Mouse (Mus musculus) midbrain, embryonic 11.5 days (tissue): ENCODE data around the gene Smad5. TPM values are rescaled to one million over a fixed set of nuclear protein-coding genes. Genes with fewer than 3 reads are reported as not detected.

Source experiments
- ATAC-seq: fragments of 200-750 bp; cut with Nextera tagmentation; 2 replicates; pipeline ENCODE4 v1.8.0; 2017; ENCODE audit warnings: moderate TSS enrichment, moderate library complexity; ENCODE audit not compliant: low FRiP score
- DNase-seq: peaks from one replicate; pipeline ENCODE4 v3.0.0; 2015; ENCODE audit warnings: low spot score; ENCODE audit errors: missing footprints
- H3K27ac ChIP-seq: fragments of 300-500 bp; sonication (generic); 2 replicates; pipeline ENCODE4 v1.5.1; 2014; ENCODE audit warnings: low read depth, low read length
- H3K27me3 ChIP-seq: fragments of 300-500 bp; sonication (generic); 2 replicates; pipeline ENCODE4 v1.6.1; 2014; ENCODE audit warnings: mild to moderate bottlenecking, low read length, moderate library complexity, mixed read lengths; ENCODE audit not compliant: control insufficient read depth, insufficient read depth
- H3K36me3 ChIP-seq: fragments of 300-500 bp; sonication (generic); 2 replicates; pipeline ENCODE4 v1.6.1; 2014; ENCODE audit warnings: mild to moderate bottlenecking, low read length, moderate library complexity, mixed read lengths; ENCODE audit not compliant: control insufficient read depth, insufficient read depth
- H3K4me1 ChIP-seq: fragments of 300-500 bp; sonication (generic); 2 replicates; pipeline ENCODE4 v1.6.1; 2014; ENCODE audit warnings: low read length; ENCODE audit not compliant: control insufficient read depth, insufficient read depth
- H3K4me2 ChIP-seq: fragments of 300-500 bp; sonication (generic); 2 replicates; pipeline ENCODE4 v1.6.1; 2014; ENCODE audit warnings: mild to moderate bottlenecking, moderate library complexity
- H3K4me3 ChIP-seq: fragments of 300-500 bp; sonication (generic); 2 replicates; pipeline ENCODE4 v1.5.1; 2014; ENCODE audit warnings: low read depth, low read length
- H3K9ac ChIP-seq: fragments of 300-500 bp; sonication (generic); 2 replicates; pipeline ENCODE4 v1.6.1; 2014; ENCODE audit warnings: low read length
- H3K9me3 ChIP-seq: fragments of 300-500 bp; sonication (generic); 2 replicates; pipeline ENCODE4 v1.6.1; 2016; ENCODE audit warnings: low read length; ENCODE audit not compliant: control insufficient read depth
- WGBS: fragments of 180-500 bp; shearing (Covaris S2); extraction: QIAGEN DNeasy Blood & Tissue Kit; methylation state at CpG from one replicate; pipeline ENCODE4 v1.1.7; 2014; 5-methylcytosine and 5-hydroxymethylcytosine counted together
- polyA plus RNA-seq: library from polyadenylated mRNA; unstranded; fragments of >200 nt; fragmentation: Nextera tagmentation; extraction: Ambion mirVana; gene quantifications from 2 replicates; pipeline ENCODE4 v1.2.1, GENCODE M21; 2014

The Smad5 gene
- polyA plus RNA-seq, 1 experiment from 2014 or later = 43.4 TPM

- H3K9me3 ChIP-seq = no peaks in the 10 kb centered on the region
- H3K27ac ChIP-seq = no peak overlapping the region
- no peak overlapping the region for H3K4me3 ChIP-seq
- H3K4me2 ChIP-seq = no peak overlapping the region
- no peak overlapping the region for H3K9ac ChIP-seq
- ATAC-seq = no peak
- H3K4me1 ChIP-seq = peaks cover 10% of the 10 kb centered on the region
- H3K27me3 ChIP-seq = no peaks in the 10 kb centered on the region
- H3K36me3 ChIP-seq = no peaks in the 10 kb centered on the region
- 92% methylated on average over 2 of the region's 2 CpGs for WGBS
- no peak for DNase-seq
Measured at GRCm38 (mm10) chr13:56697171-56697570, 5.6 kb upstream of the Smad5 start.

GRCm38 (mm10) chr13:56698391-56698790, 4.4 kb upstream of the Smad5 start:
- H3K4me2 ChIP-seq = no peak overlapping the region
- H3K4me1 ChIP-seq = peaks cover 14% of the 10 kb centered on the region
- no peaks in the 10 kb centered on the region for H3K36me3 ChIP-seq
- no peak overlapping the region; the same call in 1 of the 2 replicates for H3K9ac ChIP-seq
- WGBS = 37% methylated on average over 9 of the region's 9 CpGs
- no peak overlapping the region for H3K4me3 ChIP-seq
- H3K27ac ChIP-seq = no peak overlapping the region
- peak; percentile 88 for DNase-seq
- ATAC-seq = no peak
- H3K9me3 ChIP-seq = no peaks in the 10 kb centered on the region
- no peaks in the 10 kb centered on the region for H3K27me3 ChIP-seq

DNA sequence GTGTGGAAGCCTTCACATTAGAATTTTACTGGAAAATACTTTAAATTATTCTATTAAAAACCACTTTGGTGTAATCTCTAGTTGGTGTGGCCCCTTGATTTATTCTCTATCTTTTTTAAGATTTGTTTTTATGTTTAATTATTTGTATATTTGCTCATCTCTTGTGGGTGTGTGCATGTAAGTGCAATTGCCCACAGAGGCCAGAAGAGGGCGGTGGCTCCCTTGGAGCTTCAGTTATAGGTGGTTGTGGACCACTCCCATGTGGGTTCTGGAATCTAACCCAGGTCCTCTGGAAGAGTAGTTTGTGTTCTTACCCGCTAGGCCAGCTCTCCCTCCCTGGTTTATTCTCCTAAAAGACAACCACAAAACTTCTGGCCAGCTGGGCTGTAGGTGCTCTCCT, 3.4 kb upstream of the Smad5 start:
- Histone ChIP-seq H3K9me3 (no peaks in the 10 kb centered on the region), H3K4me3 (no peak overlapping the region), H3K27ac (no peak overlapping the region), H3K9ac (no peak overlapping the region), H3K4me2 (no peak overlapping the region), H3K36me3 (no peaks in the 10 kb centered on the region), H3K27me3 (no peaks in the 10 kb centered on the region), H3K4me1 (peaks cover 17% of the 10 kb centered on the region)
- ATAC-seq (no peak), DNase-seq (peak; percentile 75)
- WGBS = 85% methylated on average over 2 of the region's 2 CpGs

DNA sequence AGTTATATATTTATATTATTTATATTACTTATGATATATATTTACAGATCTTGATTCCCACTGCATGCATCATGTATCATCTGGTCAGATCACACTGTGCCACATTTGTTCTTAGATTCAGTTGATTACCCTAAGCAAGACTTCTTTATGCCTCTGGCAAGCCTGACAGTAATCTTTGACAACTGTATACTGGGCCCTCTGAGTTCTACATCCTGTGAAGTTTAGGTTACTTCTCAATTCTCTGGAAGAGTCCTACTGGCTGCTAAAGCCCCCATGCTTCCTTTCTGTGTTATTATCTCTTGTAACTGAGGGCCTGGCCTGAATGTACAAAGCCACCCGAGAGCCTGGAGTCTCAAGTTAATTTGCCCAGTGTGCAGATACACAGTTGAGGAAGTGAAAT, 1.8 kb upstream of the Smad5 start:
- DNase-seq (peak; percentile 68), ATAC-seq (no peak)
- Histone ChIP-seq H3K9ac (no peak overlapping the region), H3K27ac (no peak overlapping the region), H3K9me3 (no peaks in the 10 kb centered on the region), H3K4me2 (no peak overlapping the region), H3K4me3 (no peak overlapping the region), H3K4me1 (peaks cover 27% of the 10 kb centered on the region), H3K36me3 (no peaks in the 10 kb centered on the region), H3K27me3 (no peaks in the 10 kb centered on the region)
- 78% methylated on average over 1 of the region's 1 CpGs for WGBS

- Histone ChIP-seq H3K27ac (no peak overlapping the region), H3K9me3 (no peaks in the 10 kb centered on the region), H3K27me3 (no peaks in the 10 kb centered on the region), H3K4me3 (no peak overlapping the region), H3K4me2 (no peak overlapping the region), H3K9ac (no peak overlapping the region), H3K4me1 (peaks cover 27% of the 10 kb centered on the region), H3K36me3 (no peaks in the 10 kb centered on the region)
- ATAC-seq = no peak
- 58% methylated on average over 10 of the region's 10 CpGs for WGBS
- no peak for DNase-seq
Measured at GRCm38 (mm10) chr13:56701924-56702323, 886 bp upstream of the Smad5 start.

- Histone ChIP-seq H3K36me3 (peaks cover 4% of the 10 kb centered on the region; the same call in 1 of the 2 replicates), H3K4me3 (peak overlapping the region; percentile 74), H3K27me3 (no peaks in the 10 kb centered on the region), H3K4me2 (peak overlapping the region; percentile 61), H3K27ac (peak overlapping the region; percentile 97), H3K4me1 (peaks cover 18% of the 10 kb centered on the region), H3K9me3 (no peaks in the 10 kb centered on the region), H3K9ac (peak overlapping the region; percentile 91)
- peak; percentile 84 for ATAC-seq
- DNase-seq = peak; percentile 97
- under 1% methylated on average over 78 of the region's 80 CpGs for WGBS
Measured at GRCm38 (mm10) chr13:56703222-56703870, 536 bp downstream of the Smad5 start.

GRCm38 (mm10) chr13:56703871-56704321, 1.1 kb downstream of the Smad5 start:
- Histone ChIP-seq H3K4me1 (peaks cover 17% of the 10 kb centered on the region), H3K27ac (peak overlapping the region; percentile 97), H3K9me3 (no peaks in the 10 kb centered on the region), H3K9ac (peak overlapping the region; percentile 91), H3K4me3 (peak overlapping the region; percentile 74), H3K27me3 (no peaks in the 10 kb centered on the region), H3K36me3 (peaks cover 4% of the 10 kb centered on the region; the same call in 1 of the 2 replicates), H3K4me2 (peak overlapping the region; percentile 61)
- WGBS = 0% methylated on average over 11 of the region's 11 CpGs
- no peak; the same call in none of the 2 replicates for ATAC-seq
- DNase-seq = no peak

DNA sequence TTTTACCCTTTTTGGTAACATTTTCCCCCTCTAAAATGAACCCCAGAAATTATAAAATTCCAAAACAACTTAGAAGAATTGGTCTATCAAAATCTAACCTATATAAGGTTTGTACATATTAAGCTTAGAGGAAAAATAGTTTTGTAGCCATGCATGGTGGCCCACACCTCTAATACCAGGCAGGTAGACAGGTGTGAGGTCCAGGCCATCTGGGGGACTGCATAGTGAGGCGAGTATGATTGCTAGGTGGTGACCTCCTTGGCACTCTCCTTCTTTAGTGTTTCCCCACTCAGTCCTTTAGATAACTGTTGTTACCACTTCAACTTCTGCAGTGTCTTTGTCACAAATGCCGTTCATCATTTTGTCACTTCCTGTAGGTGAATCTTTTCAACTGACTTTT, 1.8 kb downstream of the Smad5 start:
- ATAC-seq (no peak), DNase-seq (peak; percentile 77)
- H3K4me2 ChIP-seq = peak overlapping the region; percentile 61
- peak overlapping the region; percentile 91 for H3K9ac ChIP-seq
- H3K27ac ChIP-seq = no peak overlapping the region
- peaks cover 4% of the 10 kb centered on the region; the same call in 1 of the 2 replicates for H3K36me3 ChIP-seq
- peak overlapping the region; percentile 74 for H3K4me3 ChIP-seq
- 82% methylated on average over 2 of the region's 2 CpGs for WGBS
- no peaks in the 10 kb centered on the region for H3K27me3 ChIP-seq
- H3K9me3 ChIP-seq = no peaks in the 10 kb centered on the region
- H3K4me1 ChIP-seq = peaks cover 17% of the 10 kb centered on the region

DNA sequence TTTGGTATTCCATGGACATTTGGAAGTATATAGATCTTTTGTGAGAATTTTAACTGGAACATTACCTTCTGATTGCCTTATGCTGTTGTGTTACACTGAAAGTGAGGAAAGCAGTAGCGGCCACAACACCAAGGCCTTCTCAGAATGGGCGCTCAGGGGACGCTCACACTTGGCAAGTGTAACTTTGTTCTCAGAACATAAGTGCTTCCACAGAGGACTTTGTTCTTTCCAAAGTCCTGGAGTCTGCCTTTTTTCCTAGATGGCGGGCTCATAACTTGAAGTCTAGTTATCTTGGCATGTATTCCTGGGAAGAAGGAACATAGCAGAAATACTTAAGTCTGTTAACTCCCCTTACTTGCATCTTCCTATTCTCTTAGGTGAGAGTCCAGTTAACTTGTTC, 4.3 kb downstream of the Smad5 start:
- peaks cover 6% of the 10 kb centered on the region for H3K36me3 ChIP-seq
- H3K27me3 ChIP-seq = no peaks in the 10 kb centered on the region
- H3K27ac ChIP-seq = no peak overlapping the region
- H3K9ac ChIP-seq = no peak overlapping the region
- no peaks in the 10 kb centered on the region; the same call in 1 of the 2 replicates for H3K9me3 ChIP-seq
- DNase-seq (peak; percentile 53), ATAC-seq (no peak)
- H3K4me3 ChIP-seq = no peak overlapping the region
- 95% methylated on average over 4 of the region's 4 CpGs for WGBS
- H3K4me1 ChIP-seq = peaks cover 17% of the 10 kb centered on the region
- H3K4me2 ChIP-seq = no peak overlapping the region
